Mouse (Mus musculus): ENCODE data around the gene Arl3. TPM values are rescaled to one million over a fixed set of nuclear protein-coding genes. Genes with fewer than 3 reads are reported as not detected.

The Arl3 gene
- polyA plus RNA-seq, 1 experiment, result 81.9 TPM

- no peak overlapping the region for H3K4me3 ChIP-seq
- TF ChIP-seq TCF3 (IDR thresholded peaks at IDR 0.05; ENCODE audit: insufficient read length, low read depth) (no peak), MYOD1 (IDR thresholded peaks at IDR 0.05; ENCODE audit: control insufficient read depth in 1 of 3, insufficient read length in 2 of 3, low read depth in 2 of 3) (no peak), POLR2A (IDR thresholded peaks at IDR 0.05; ENCODE audit: insufficient read length, low read depth) (no peak), E2F4 (IDR thresholded peaks at IDR 0.05; ENCODE audit: insufficient read depth) (no peak), MAX (IDR thresholded peaks at IDR 0.05; ENCODE audit: low read depth) (no peak), USF1 (IDR thresholded peaks at IDR 0.05; ENCODE audit: low read depth) (no peak), POLR2AphosphoS2 (IDR thresholded peaks at IDR 0.05; ENCODE audit: insufficient read length, low read depth) (no peak)
- no peaks in the 10 kb centered on the region for H3K27me3 ChIP-seq (ENCODE audit: control insufficient read depth, insufficient read depth, insufficient read length)
- H3ac ChIP-seq (ENCODE audit: control insufficient read depth, insufficient read length), result no peak overlapping the region
- peaks cover 21% of the 10 kb centered on the region for H3K79me2 ChIP-seq (ENCODE audit: control insufficient read depth, insufficient read depth)
- no peaks in the 10 kb centered on the region for H3K36me3 ChIP-seq (ENCODE audit: control insufficient read depth, insufficient read depth)
- H3K4me2 ChIP-seq (ENCODE audit: low read depth), result peak overlapping the region; percentile 65
Observed at GRCm38 (mm10) chr19:46619518-46619917, 46.5 kb upstream of the Arl3 start.

GRCm38 (mm10) chr19:46619001-46619400 is 46.0 kb upstream of the Arl3 start:
- TF ChIP-seq TCF3 (IDR thresholded peaks at IDR 0.05; ENCODE audit: insufficient read length, low read depth) (no peak), MYOG (IDR thresholded peaks at IDR 0.05; ENCODE audit: control insufficient read depth in 1 of 3, insufficient read depth in 1 of 3, insufficient read length in 2 of 3, low read depth in 2 of 3) (peak in 1 of 3 experiments; percentile 35)
- H3K4me3 ChIP-seq, result no peak overlapping the region
- peak overlapping the region; percentile 65 for H3K4me2 ChIP-seq (ENCODE audit: low read depth)
- no peak overlapping the region for H3ac ChIP-seq (ENCODE audit: control insufficient read depth, insufficient read length)
- no peaks in the 10 kb centered on the region for H3K36me3 ChIP-seq (ENCODE audit: control insufficient read depth, insufficient read depth)
- H3K79me2 ChIP-seq (ENCODE audit: control insufficient read depth, insufficient read depth), result peaks cover 20% of the 10 kb centered on the region
- H3K27me3 ChIP-seq (ENCODE audit: control insufficient read depth, insufficient read depth, insufficient read length), result no peaks in the 10 kb centered on the region

- Histone ChIP-seq H3K79me2 (ENCODE audit: control insufficient read depth, insufficient read depth) (peaks cover 20% of the 10 kb centered on the region), H3K4me3 (no peak overlapping the region), H3ac (ENCODE audit: control insufficient read depth, insufficient read length) (no peak overlapping the region), H3K36me3 (ENCODE audit: control insufficient read depth, insufficient read depth) (no peaks in the 10 kb centered on the region), H3K27me3 (ENCODE audit: control insufficient read depth, insufficient read depth, insufficient read length) (no peaks in the 10 kb centered on the region), H3K4me2 (ENCODE audit: low read depth) (no peak overlapping the region)
- no peak for TF ChIP-seq TCF12 (IDR thresholded peaks at IDR 0.05; ENCODE audit: insufficient read depth, poor library complexity, severe bottlenecking)
- no peak for TF ChIP-seq MYOD1 (IDR thresholded peaks at IDR 0.05; ENCODE audit: control insufficient read depth in 1 of 3, insufficient read length in 2 of 3, low read depth in 2 of 3)
- TF ChIP-seq SRF (IDR thresholded peaks at IDR 0.05; ENCODE audit: control insufficient read depth, insufficient read length, low read depth), result no peak
- TF ChIP-seq USF1 (IDR thresholded peaks at IDR 0.05; ENCODE audit: low read depth), result no peak
- TF ChIP-seq MYOG (IDR thresholded peaks at IDR 0.05; ENCODE audit: control insufficient read depth in 1 of 3, insufficient read depth in 1 of 3, insufficient read length in 2 of 3, low read depth in 2 of 3), result no peak
- no peak for TF ChIP-seq CEBPB (IDR thresholded peaks at IDR 0.05; ENCODE audit: insufficient read depth, poor library complexity, severe bottlenecking)
- TF ChIP-seq POLR2AphosphoS2 (IDR thresholded peaks at IDR 0.05; ENCODE audit: insufficient read length, low read depth), result no peak
- TF ChIP-seq POLR2A (IDR thresholded peaks at IDR 0.05; ENCODE audit: insufficient read length, low read depth), result no peak
- no peak for TF ChIP-seq E2F4 (IDR thresholded peaks at IDR 0.05; ENCODE audit: insufficient read depth)
- no peak for TF ChIP-seq TCF3 (IDR thresholded peaks at IDR 0.05; ENCODE audit: insufficient read length, low read depth)
- no peak for TF ChIP-seq MAX (IDR thresholded peaks at IDR 0.05; ENCODE audit: low read depth)
- TF ChIP-seq REST (IDR thresholded peaks at IDR 0.05; ENCODE audit: insufficient read depth, insufficient read length), result no peak
Observed at GRCm38 (mm10) chr19:46618322-46618721, 45.3 kb upstream of the Arl3 start.

- no peaks in the 10 kb centered on the region for H3K36me3 ChIP-seq (ENCODE audit: control insufficient read depth, insufficient read depth)
- no peak for TF ChIP-seq USF1 (IDR thresholded peaks at IDR 0.05; ENCODE audit: low read depth)
- no peak for TF ChIP-seq POLR2AphosphoS2 (IDR thresholded peaks at IDR 0.05; ENCODE audit: insufficient read length, low read depth)
- TF ChIP-seq TCF12 (IDR thresholded peaks at IDR 0.05; ENCODE audit: insufficient read depth, poor library complexity, severe bottlenecking), result no peak
- TF ChIP-seq MAX (IDR thresholded peaks at IDR 0.05; ENCODE audit: low read depth), result no peak
- TF ChIP-seq MYOG (IDR thresholded peaks at IDR 0.05; ENCODE audit: control insufficient read depth in 1 of 3, insufficient read depth in 1 of 3, insufficient read length in 2 of 3, low read depth in 2 of 3), result no peak
- no peak for TF ChIP-seq CEBPB (IDR thresholded peaks at IDR 0.05; ENCODE audit: insufficient read depth, poor library complexity, severe bottlenecking)
- TF ChIP-seq POLR2A (IDR thresholded peaks at IDR 0.05; ENCODE audit: insufficient read length, low read depth), result no peak
- no peaks in the 10 kb centered on the region for H3K27me3 ChIP-seq (ENCODE audit: control insufficient read depth, insufficient read depth, insufficient read length)
- no peak overlapping the region for H3K4me2 ChIP-seq (ENCODE audit: low read depth)
- H3K79me2 ChIP-seq (ENCODE audit: control insufficient read depth, insufficient read depth), result peaks cover 24% of the 10 kb centered on the region
- H3ac ChIP-seq (ENCODE audit: control insufficient read depth, insufficient read length), result no peak overlapping the region
- H3K4me3 ChIP-seq, result no peak overlapping the region
Observed at GRCm38 (mm10) chr19:46617361-46617760, 44.4 kb upstream of the Arl3 start.

- Histone ChIP-seq H3K79me2 (ENCODE audit: control insufficient read depth, insufficient read depth) (peaks cover 20% of the 10 kb centered on the region), H3K27me3 (ENCODE audit: control insufficient read depth, insufficient read depth, insufficient read length) (no peaks in the 10 kb centered on the region), H3ac (ENCODE audit: control insufficient read depth, insufficient read length) (no peak overlapping the region), H3K4me2 (ENCODE audit: low read depth) (no peak overlapping the region), H3K36me3 (ENCODE audit: control insufficient read depth, insufficient read depth) (no peaks in the 10 kb centered on the region), H3K4me3 (no peak overlapping the region)
- TF ChIP-seq TCF3 (IDR thresholded peaks at IDR 0.05; ENCODE audit: insufficient read length, low read depth) (no peak), POLR2A (IDR thresholded peaks at IDR 0.05; ENCODE audit: insufficient read length, low read depth) (no peak), E2F4 (IDR thresholded peaks at IDR 0.05; ENCODE audit: insufficient read depth) (no peak), MYOD1 (IDR thresholded peaks at IDR 0.05; ENCODE audit: control insufficient read depth in 1 of 3, insufficient read length in 2 of 3, low read depth in 2 of 3) (no peak), TCF12 (IDR thresholded peaks at IDR 0.05; ENCODE audit: insufficient read depth, poor library complexity, severe bottlenecking) (no peak), CEBPB (IDR thresholded peaks at IDR 0.05; ENCODE audit: insufficient read depth, poor library complexity, severe bottlenecking) (no peak), USF1 (IDR thresholded peaks at IDR 0.05; ENCODE audit: low read depth) (no peak), MAX (IDR thresholded peaks at IDR 0.05; ENCODE audit: low read depth) (no peak), REST (IDR thresholded peaks at IDR 0.05; ENCODE audit: insufficient read depth, insufficient read length) (no peak), POLR2AphosphoS2 (IDR thresholded peaks at IDR 0.05; ENCODE audit: insufficient read length, low read depth) (no peak)
Observed at GRCm38 (mm10) chr19:46616378-46616777, 43.4 kb upstream of the Arl3 start.

All from myocyte (in vitro differentiated cells).